Mouse (Mus musculus) midbrain, embryonic 14.5 days (tissue): ENCODE results near the gene 1500009C09Rik. TPM values are rescaled to one million over a fixed set of nuclear protein-coding genes. Genes with fewer than 3 reads are reported as not detected.

Experiments
- ATAC-seq: fragments of 200-750 bp; cut with Nextera tagmentation; 2 replicates; pipeline ENCODE4 v1.8.0; 2017; ENCODE audit warnings: moderate number of reproducible peaks, moderate library complexity; ENCODE audit not compliant: low FRiP score, low TSS enrichment
- DNase-seq: peaks from one replicate; pipeline ENCODE4 v3.0.0-alpha.2; 2015
- H3K27ac ChIP-seq: fragments of 300-500 bp; sonication (generic); replicated peaks from 2 replicates; pipeline ENCODE4 v1.5.1; 2014; ENCODE audit warnings: mild to moderate bottlenecking, low read depth, low read length, moderate library complexity
- H3K27me3 ChIP-seq: fragments of 300-500 bp; sonication (generic); 2 replicates; pipeline ENCODE4 v1.6.1; 2014; ENCODE audit warnings: low read length, control low read depth, mixed read lengths; ENCODE audit not compliant: control insufficient read depth, insufficient read depth
- H3K36me3 ChIP-seq: fragments of 300-500 bp; sonication (generic); 2 replicates; pipeline ENCODE4 v1.6.1; 2014; ENCODE audit warnings: low read length, control low read depth; ENCODE audit not compliant: control insufficient read depth, insufficient read depth
- H3K4me1 ChIP-seq: fragments of 300-500 bp; sonication (generic); 2 replicates; pipeline ENCODE4 v1.6.1; 2014; ENCODE audit warnings: mild to moderate bottlenecking, antibody characterized with exemption, low read length, control low read depth; ENCODE audit not compliant: control insufficient read depth, insufficient read depth
- H3K4me2 ChIP-seq: fragments of 300-500 bp; sonication (generic); 2 replicates; pipeline ENCODE4 v1.6.1; 2014; ENCODE audit warnings: mild to moderate bottlenecking, low read length, moderate library complexity
- H3K4me3 ChIP-seq: fragments of 300-500 bp; sonication (generic); replicated peaks from 2 replicates; pipeline ENCODE4 v1.5.1; 2014; ENCODE audit warnings: low read depth, low read length
- H3K9ac ChIP-seq: fragments of 300-500 bp; sonication (generic); replicated peaks from 2 replicates; pipeline ENCODE4 v1.6.1; 2014; ENCODE audit warnings: mild to moderate bottlenecking, low read length, moderate library complexity
- H3K9me3 ChIP-seq: fragments of 300-500 bp; sonication (generic); 2 replicates; pipeline ENCODE4 v1.6.1; 2016; ENCODE audit warnings: low read length, control low read depth, mixed read lengths; ENCODE audit not compliant: control insufficient read depth
- WGBS: fragments of 180-500 bp; shearing (Covaris S2); extraction: QIAGEN DNeasy Blood & Tissue Kit; methylation state at CpG from one replicate; pipeline ENCODE4 v1.1.7; 2014; 5-methylcytosine and 5-hydroxymethylcytosine counted together
- polyA plus RNA-seq: library from polyadenylated mRNA; unstranded; fragments of >200 nt; fragmentation: Nextera tagmentation; extraction: Ambion mirVana; gene quantifications from 2 replicates; pipeline ENCODE4 v1.2.1, GENCODE M21; 2014

The 1500009C09Rik gene
- polyA plus RNA-seq, 1 experiment from 2014 or later = 12.2 TPM

DNA sequence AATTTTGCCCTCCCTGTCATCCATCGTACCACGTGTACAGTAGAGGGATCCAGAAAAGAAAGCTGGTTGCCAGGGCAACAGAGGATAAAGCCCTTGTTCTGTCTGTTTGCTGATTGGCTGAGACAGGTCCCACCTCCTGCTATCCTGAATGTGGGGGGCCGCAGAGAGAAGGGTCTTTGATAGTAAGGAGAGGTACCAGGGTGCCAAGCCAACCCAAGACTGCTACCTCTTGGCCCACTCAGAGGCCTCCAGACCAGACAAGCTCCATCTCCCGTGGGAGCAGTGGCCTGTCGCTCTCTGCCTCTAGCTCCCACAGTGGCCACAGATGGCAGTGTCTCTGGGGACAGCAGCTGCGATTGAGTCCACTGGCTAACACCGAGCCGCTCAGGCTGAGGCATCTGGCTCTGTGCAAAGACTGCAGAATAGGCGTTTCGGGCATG, 3.8 kb downstream of the 1500009C09Rik start:
- DNase-seq (peak; percentile 94), ATAC-seq (peak; percentile 93)
- peak overlapping the region; percentile 70 for H3K9ac ChIP-seq
- H3K9me3 ChIP-seq = no peaks in the 10 kb centered on the region
- WGBS = 1% methylated on average over 10 of the region's 10 CpGs
- peak overlapping the region; percentile 90 for H3K27ac ChIP-seq
- H3K4me1 ChIP-seq = peaks cover 28% of the 10 kb centered on the region
- H3K36me3 ChIP-seq = peaks cover 2% of the 10 kb centered on the region; the same call in 1 of the 2 replicates
- H3K4me2 ChIP-seq = peak overlapping the region; percentile 61
- H3K27me3 ChIP-seq = no peaks in the 10 kb centered on the region
- H3K4me3 ChIP-seq = peak overlapping the region; percentile 53

- Histone ChIP-seq H3K4me1 (peaks cover 28% of the 10 kb centered on the region), H3K4me3 (no peak overlapping the region), H3K4me2 (no peak overlapping the region), H3K27me3 (no peaks in the 10 kb centered on the region), H3K9me3 (no peaks in the 10 kb centered on the region), H3K36me3 (peaks cover 2% of the 10 kb centered on the region; the same call in 1 of the 2 replicates), H3K27ac (no peak overlapping the region), H3K9ac (no peak overlapping the region)
- WGBS = 12% methylated on average over 16 of the region's 16 CpGs
- DNase-seq (peak; percentile 78), ATAC-seq (no peak)
Observed at GRCm38 (mm10) chr15:82259510-82259909, 7.3 kb downstream of the 1500009C09Rik start.

- Histone ChIP-seq H3K27me3 (no peaks in the 10 kb centered on the region), H3K36me3 (no peaks in the 10 kb centered on the region), H3K4me1 (peaks cover 15% of the 10 kb centered on the region), H3K27ac (no peak overlapping the region), H3K9ac (no peak overlapping the region), H3K9me3 (no peaks in the 10 kb centered on the region), H3K4me3 (no peak overlapping the region), H3K4me2 (no peak overlapping the region)
- DNase-seq (peak; percentile 87), ATAC-seq (no peak)
- 15% methylated on average over 6 of the region's 6 CpGs for WGBS
Observed at GRCm38 (mm10) chr15:82266356-82266755, 14.2 kb downstream of the 1500009C09Rik start.

GRCm38 (mm10) chr15:82268185-82268584, 16.0 kb downstream of the 1500009C09Rik start:
- H3K9me3 ChIP-seq = no peaks in the 10 kb centered on the region
- H3K4me2 ChIP-seq = no peak overlapping the region
- H3K27me3 ChIP-seq = no peaks in the 10 kb centered on the region
- H3K9ac ChIP-seq = 0 out of 2 replicates have a peak overlapping the region, but pooled peaks have one; percentile 27
- peak overlapping the region; percentile 64 for H3K27ac ChIP-seq
- DNase-seq (peak; percentile 85), ATAC-seq (no peak)
- H3K36me3 ChIP-seq = no peaks in the 10 kb centered on the region
- peaks cover 15% of the 10 kb centered on the region for H3K4me1 ChIP-seq
- H3K4me3 ChIP-seq = no peak overlapping the region
- 3% methylated on average over 3 of the region's 3 CpGs for WGBS

- ATAC-seq (no peak), DNase-seq (no peak)
- Histone ChIP-seq H3K27ac (peak overlapping the region; percentile 64), H3K27me3 (0 out of 2 replicates have a peak, but pooled peaks cover 5% of the 10 kb centered on the region), H3K4me2 (no peak overlapping the region), H3K36me3 (no peaks in the 10 kb centered on the region), H3K4me3 (no peak overlapping the region), H3K9me3 (no peaks in the 10 kb centered on the region), H3K4me1 (peaks cover 15% of the 10 kb centered on the region), H3K9ac (peak overlapping the region; percentile 20; the same call in 1 of the 2 replicates)
- 81% methylated on average over 9 of the region's 9 CpGs for WGBS
Observed at GRCm38 (mm10) chr15:82268783-82269182, 16.6 kb downstream of the 1500009C09Rik start.

DNA sequence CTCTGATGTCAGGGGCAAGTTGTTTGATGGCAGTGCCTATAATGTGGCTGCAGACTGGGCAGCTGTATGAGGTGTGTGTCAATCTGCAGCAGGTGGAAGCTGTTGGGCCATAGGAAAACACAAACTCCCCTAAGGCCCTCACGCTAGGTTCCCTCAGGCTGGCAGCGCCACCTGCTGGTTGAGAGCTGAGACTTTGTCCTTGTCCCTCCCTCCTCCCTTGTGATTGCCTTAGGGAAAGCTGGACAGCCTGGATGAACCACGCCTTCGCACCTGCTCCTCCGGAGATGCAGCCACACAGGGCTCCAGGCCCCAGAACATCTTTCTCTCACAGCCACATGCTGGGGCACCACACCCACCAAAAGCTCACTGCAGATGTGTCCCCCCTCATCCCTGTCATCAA, 19.0 kb downstream of the 1500009C09Rik start:
- ATAC-seq = no peak
- Histone ChIP-seq H3K9me3 (no peaks in the 10 kb centered on the region), H3K4me3 (no peak overlapping the region), H3K27ac (no peak overlapping the region), H3K36me3 (no peaks in the 10 kb centered on the region), H3K27me3 (0 out of 2 replicates have a peak, but pooled peaks cover 8% of the 10 kb centered on the region), H3K4me1 (peaks cover 16% of the 10 kb centered on the region), H3K4me2 (no peak overlapping the region), H3K9ac (no peak overlapping the region)
- DNase-seq = peak; percentile 93
- 4% methylated on average over 5 of the region's 5 CpGs for WGBS

- H3K36me3 ChIP-seq = no peaks in the 10 kb centered on the region
- no peak overlapping the region for H3K27ac ChIP-seq
- 0 out of 2 replicates have a peak, but pooled peaks cover 8% of the 10 kb centered on the region for H3K27me3 ChIP-seq
- ATAC-seq (no peak), DNase-seq (no peak)
- no peak overlapping the region for H3K4me3 ChIP-seq
- no peaks in the 10 kb centered on the region for H3K9me3 ChIP-seq
- no peak overlapping the region for H3K9ac ChIP-seq
- peaks cover 27% of the 10 kb centered on the region for H3K4me1 ChIP-seq
- WGBS = 90% methylated on average over 6 of the region's 6 CpGs
- H3K4me2 ChIP-seq = no peak overlapping the region
Observed at GRCm38 (mm10) chr15:82272295-82272694, 20.1 kb downstream of the 1500009C09Rik start.

GRCm38 (mm10) chr15:82274593-82274926, 22.4 kb downstream of the 1500009C09Rik start, which contains the start of gene Sept3:
Gene Sept3, plus strand, starts transcription at chr15:82274893.
- no peaks in the 10 kb centered on the region for H3K9me3 ChIP-seq
- H3K27me3 ChIP-seq = 0 out of 2 replicates have a peak, but pooled peaks cover 8% of the 10 kb centered on the region
- peak within 1 kb of the TSS; percentile 92 for H3K9ac ChIP-seq
- peaks cover 24% of the 10 kb centered on the region for H3K4me1 ChIP-seq
- DNase-seq (peak; percentile 12), ATAC-seq (no peak)
- peak within 1 kb of the TSS; percentile 98 for H3K27ac ChIP-seq
- peak within 1 kb of the TSS; percentile 86 for H3K4me3 ChIP-seq
- 25% methylated on average over 6 of the region's 6 CpGs for WGBS
- peaks cover 15% of the 10 kb centered on the region for H3K36me3 ChIP-seq
- peak within 1 kb of the TSS; percentile 96 for H3K4me2 ChIP-seq
